Mouse (Mus musculus): Measurements from ENCODE around the gene Heg1. TPM values are rescaled to one million over a fixed set of nuclear protein-coding genes. Genes with fewer than 3 reads are reported as not detected.

Heg1 gene
- polyA plus RNA-seq, 2 experiments: 3.2 to 3.5 TPM

GRCm38 (mm10) chr16:33714271-33714670 lies 30.1 kb downstream of the Heg1 start:
- 5% methylated on average over 13 of the region's 13 CpGs for WGBS (ENCODE audit: insufficient replicate concordance)
- Histone ChIP-seq H3K9ac (replicated peaks) (no peak overlapping the region; the same call in none of the 2 replicates), H3K36me3 (replicated peaks; ENCODE audit: control insufficient read depth, insufficient read depth, low read depth) (no peaks in the 10 kb centered on the region; the same call in 1 of the 2 replicates), H3K4me3 (ENCODE audit: insufficient read depth in 1 of 2, low read depth in 2 of 2, low read length in 2 of 2) (peak overlapping the region; percentile 23 to 39; a peak in 2 of 4 replicates), H3K4me1 (replicated peaks; ENCODE audit: control insufficient read depth in 2 of 2, insufficient read depth in 2 of 2, low read length in 1 of 2) (peaks cover 6 to 12% of the 10 kb centered on the region in 2 experiments; a peak in 3 of 4 replicates), H3K27me3 (ENCODE audit: control insufficient read depth, insufficient read depth, low read length) (no peaks in the 10 kb centered on the region), H3K4me2 (ENCODE audit: low read depth) (peak overlapping the region; percentile 55), H3K9me3 (ENCODE audit: control insufficient read depth, low read length) (no peaks in the 10 kb centered on the region), H3K27ac (no peak overlapping the region)
- ATAC-seq (ENCODE audit: insufficient read depth) (peak; percentile 90), DNase-seq (ENCODE audit: low read depth in 3 of 3, low spot score in 3 of 3) (peak; percentile 63 to 78 (median 67))
- TF ChIP-seq EP300 (IDR thresholded peaks at IDR 0.05; ENCODE audit: low read depth) (no peak), CTCF (IDR thresholded peaks at IDR 0.05; ENCODE audit: low read depth) (peak; percentile 54)

- no peak overlapping the region for H3K9ac ChIP-seq (replicated peaks)
- no peaks in the 10 kb centered on the region for H3K9me3 ChIP-seq (ENCODE audit: control insufficient read depth, low read length)
- H3K36me3 ChIP-seq (replicated peaks; ENCODE audit: control insufficient read depth, insufficient read depth, low read depth): no peaks in the 10 kb centered on the region; the same call in 1 of the 2 replicates
- TF ChIP-seq CTCF (IDR thresholded peaks at IDR 0.05; ENCODE audit: low read depth) (peak; percentile 24; the same call in 1 of the 2 replicates), EP300 (IDR thresholded peaks at IDR 0.05; ENCODE audit: low read depth) (no peak)
- no peak for ATAC-seq (ENCODE audit: insufficient read depth)
- H3K27me3 ChIP-seq (ENCODE audit: control insufficient read depth, insufficient read depth, low read length): no peaks in the 10 kb centered on the region
- no peak overlapping the region for H3K4me2 ChIP-seq (ENCODE audit: low read depth)
- no peak overlapping the region for H3K27ac ChIP-seq
- peaks cover 0 to 15% of the 10 kb centered on the region in 2 experiments; a peak in 2 of 4 replicates for H3K4me1 ChIP-seq (replicated peaks; ENCODE audit: control insufficient read depth in 2 of 2, insufficient read depth in 2 of 2, low read length in 1 of 2)
- DNase-seq (ENCODE audit: low read depth in 3 of 3, low spot score in 3 of 3): no peak
- 85% methylated on average over 2 of the region's 2 CpGs for whole genome bisulfite sequencing (ENCODE audit: insufficient replicate concordance)
- no peak overlapping the region for H3K4me3 ChIP-seq (ENCODE audit: insufficient read depth in 1 of 2, low read depth in 2 of 2, low read length in 2 of 2)
Observed at GRCm38 (mm10) chr16:33723241-33723640, 39.1 kb downstream of the Heg1 start.

GRCm38 (mm10) chr16:33723983-33724382 lies 39.8 kb downstream of the Heg1 start:
- no peaks in the 10 kb centered on the region for H3K9me3 ChIP-seq (ENCODE audit: control insufficient read depth, low read length)
- H3K9ac ChIP-seq (replicated peaks): no peak overlapping the region
- no peaks in the 10 kb centered on the region; the same call in 1 of the 2 replicates for H3K36me3 ChIP-seq (replicated peaks; ENCODE audit: control insufficient read depth, insufficient read depth, low read depth)
- H3K27me3 ChIP-seq (ENCODE audit: control insufficient read depth, insufficient read depth, low read length): no peaks in the 10 kb centered on the region
- no peak for ATAC-seq (ENCODE audit: insufficient read depth)
- WGBS (ENCODE audit: insufficient replicate concordance): 90% methylated on average over 3 of the region's 3 CpGs
- peaks cover 0 to 15% of the 10 kb centered on the region in 2 experiments; a peak in 2 of 4 replicates for H3K4me1 ChIP-seq (replicated peaks; ENCODE audit: control insufficient read depth in 2 of 2, insufficient read depth in 2 of 2, low read length in 1 of 2)
- H3K4me2 ChIP-seq (ENCODE audit: low read depth): no peak overlapping the region
- H3K27ac ChIP-seq: no peak overlapping the region
- no peak for TF ChIP-seq EP300 (IDR thresholded peaks at IDR 0.05; ENCODE audit: low read depth)
- peak; percentile 59 for TF ChIP-seq CTCF (IDR thresholded peaks at IDR 0.05; ENCODE audit: low read depth)
- no peak overlapping the region for H3K4me3 ChIP-seq (ENCODE audit: insufficient read depth in 1 of 2, low read depth in 2 of 2, low read length in 2 of 2)
- DNase-seq (ENCODE audit: low read depth in 3 of 3, low spot score in 3 of 3): no peak

GRCm38 (mm10) chr16:33726261-33726660 lies 42.1 kb downstream of the Heg1 start:
- Histone ChIP-seq H3K36me3 (replicated peaks; ENCODE audit: control insufficient read depth, insufficient read depth, low read depth) (no peaks in the 10 kb centered on the region; the same call in 1 of the 2 replicates), H3K9ac (replicated peaks) (no peak overlapping the region), H3K27me3 (ENCODE audit: control insufficient read depth, insufficient read depth, low read length) (no peaks in the 10 kb centered on the region), H3K4me1 (replicated peaks; ENCODE audit: control insufficient read depth in 2 of 2, insufficient read depth in 2 of 2, low read length in 1 of 2) (peaks cover 0 to 17% of the 10 kb centered on the region in 2 experiments; a peak in 2 of 4 replicates), H3K4me3 (ENCODE audit: insufficient read depth in 1 of 2, low read depth in 2 of 2, low read length in 2 of 2) (no peak overlapping the region), H3K9me3 (ENCODE audit: control insufficient read depth, low read length) (no peaks in the 10 kb centered on the region), H3K4me2 (ENCODE audit: low read depth) (no peak overlapping the region), H3K27ac (no peak overlapping the region)
- TF ChIP-seq EP300 (IDR thresholded peaks at IDR 0.05; ENCODE audit: low read depth): no peak
- TF ChIP-seq CTCF (IDR thresholded peaks at IDR 0.05; ENCODE audit: low read depth): no peak
- ATAC-seq (ENCODE audit: insufficient read depth) (peak; percentile 31; the same call in 1 of the 2 replicates), DNase-seq (ENCODE audit: low read depth in 3 of 3, low spot score in 3 of 3) (no peak)
- 45% methylated on average over 17 of the region's 17 CpGs for WGBS (ENCODE audit: insufficient replicate concordance)

- peak; percentile 55; the same call in 1 of the 2 replicates for ATAC-seq (ENCODE audit: insufficient read depth)
- Histone ChIP-seq H3K27me3 (ENCODE audit: control insufficient read depth, insufficient read depth, low read length) (no peaks in the 10 kb centered on the region), H3K4me1 (replicated peaks; ENCODE audit: control insufficient read depth in 2 of 2, insufficient read depth in 2 of 2, low read length in 1 of 2) (peaks cover 0 to 20% of the 10 kb centered on the region in 2 experiments; a peak in 2 of 4 replicates), H3K4me3 (ENCODE audit: insufficient read depth in 1 of 2, low read depth in 2 of 2, low read length in 2 of 2) (no peak overlapping the region), H3K36me3 (replicated peaks; ENCODE audit: control insufficient read depth, insufficient read depth, low read depth) (no peaks in the 10 kb centered on the region; the same call in 1 of the 2 replicates), H3K9me3 (ENCODE audit: control insufficient read depth, low read length) (no peaks in the 10 kb centered on the region), H3K27ac (no peak overlapping the region), H3K4me2 (ENCODE audit: low read depth) (no peak overlapping the region), H3K9ac (replicated peaks) (no peak overlapping the region)
- TF ChIP-seq EP300 (IDR thresholded peaks at IDR 0.05; ENCODE audit: low read depth): no peak
- TF ChIP-seq CTCF (IDR thresholded peaks at IDR 0.05; ENCODE audit: low read depth): no peak
- 53% methylated on average over 7 of the region's 7 CpGs for WGBS (ENCODE audit: insufficient replicate concordance)
- no peak for DNase-seq (ENCODE audit: low read depth in 3 of 3, low spot score in 3 of 3)
Observed at GRCm38 (mm10) chr16:33726892-33727291, 42.7 kb downstream of the Heg1 start.
